Mouse (Mus musculus) forebrain, embryonic 16.5 days (tissue): ENCODE data around the gene Tmem91. TPM values are rescaled to one million over a fixed set of nuclear protein-coding genes. Genes with fewer than 3 reads are reported as not detected.

Source experiments
- ATAC-seq: fragments of 200-750 bp; cut with Nextera tagmentation; 2 replicates; pipeline ENCODE4 v1.8.0; 2017; ENCODE audit warnings: mild to moderate bottlenecking, moderate library complexity
- H3K27ac ChIP-seq: fragments of 300-500 bp; sonication (generic); 2 replicates; pipeline ENCODE4 v1.5.1; 2014; ENCODE audit warnings: low read length, control low read depth
- H3K27me3 ChIP-seq: fragments of 300-500 bp; sonication (generic); replicated peaks from 2 replicates; pipeline ENCODE4 v1.6.1; 2014; ENCODE audit warnings: low read length; ENCODE audit not compliant: control insufficient read depth, insufficient read depth
- H3K36me3 ChIP-seq: fragments of 300-500 bp; sonication (generic); 2 replicates; pipeline ENCODE4 v1.6.1; 2014; ENCODE audit not compliant: control insufficient read depth, insufficient read depth
- H3K4me1 ChIP-seq: fragments of 300-500 bp; sonication (generic); replicated peaks from 2 replicates; pipeline ENCODE4 v1.6.1; 2014; ENCODE audit warnings: low read length; ENCODE audit not compliant: control insufficient read depth, insufficient read depth
- H3K4me2 ChIP-seq: fragments of 300-500 bp; sonication (generic); 2 replicates; pipeline ENCODE4 v1.6.1; 2014; ENCODE audit warnings: mild to moderate bottlenecking, low read length, control low read depth
- H3K4me3 ChIP-seq: fragments of 300-500 bp; sonication (generic); replicated peaks from 2 replicates; pipeline ENCODE4 v1.5.1; 2014; ENCODE audit warnings: mild to moderate bottlenecking, low read length, control low read depth
- H3K9ac ChIP-seq: fragments of 300-500 bp; sonication (generic); replicated peaks from 2 replicates; pipeline ENCODE4 v1.6.1; 2014; ENCODE audit warnings: low read depth, low read length, control low read depth
- H3K9me3 ChIP-seq: fragments of 300-500 bp; sonication (generic); 2 replicates; pipeline ENCODE4 v1.6.1; 2016; ENCODE audit warnings: low read length; ENCODE audit not compliant: control insufficient read depth
- WGBS: fragments of 180-500 bp; shearing (Covaris S2); extraction: QIAGEN DNeasy Blood & Tissue Kit; methylation state at CpG from one replicate; pipeline ENCODE4 v1.1.7; 2014; 5-methylcytosine and 5-hydroxymethylcytosine counted together
- polyA plus RNA-seq: library from polyadenylated mRNA; unstranded; fragments of >200 nt; fragmentation: Nextera tagmentation; extraction: Ambion mirVana; gene quantifications from 2 replicates; pipeline ENCODE4 v1.2.1, GENCODE M21; 2015

Tmem91 gene
- polyA plus RNA-seq, 1 experiment from 2014 or later: 28.3 TPM

- H3K4me1 ChIP-seq: peaks cover 34% of the 10 kb centered on the region
- under 1% methylated on average over 51 of the region's 69 CpGs for WGBS
- no peaks in the 10 kb centered on the region for H3K9me3 ChIP-seq
- no peaks in the 10 kb centered on the region for H3K36me3 ChIP-seq
- peak within 1 kb of the TSS; percentile 49 for H3K9ac ChIP-seq
- peaks cover 53% of the 10 kb centered on the region for H3K27me3 ChIP-seq
- peak within 1 kb of the TSS; percentile 43 for H3K4me3 ChIP-seq
- no peak within 1 kb of the TSS for H3K27ac ChIP-seq
- ATAC-seq: peak; percentile 26; the same call in 1 of the 2 replicates
- peak within 1 kb of the TSS; percentile 63 for H3K4me2 ChIP-seq
Observed at GRCm38 (mm10) chr7:25686680-25687531, 11.9 kb upstream of the Tmem91 start, which contains the start of gene Tgfb1. Tgfb1 (plus strand) TSS chr7:25687002.

GRCm38 (mm10) chr7:25685926-25686470, 11.0 kb upstream of the Tmem91 start:
- Histone ChIP-seq H3K27me3 (peaks cover 48% of the 10 kb centered on the region), H3K36me3 (no peaks in the 10 kb centered on the region), H3K9ac (no peak overlapping the region), H3K4me2 (no peak overlapping the region), H3K27ac (no peak overlapping the region), H3K4me1 (peaks cover 34% of the 10 kb centered on the region), H3K9me3 (no peaks in the 10 kb centered on the region), H3K4me3 (no peak overlapping the region)
- 75% methylated on average over 21 of the region's 21 CpGs for WGBS
- no peak for ATAC-seq

DNA sequence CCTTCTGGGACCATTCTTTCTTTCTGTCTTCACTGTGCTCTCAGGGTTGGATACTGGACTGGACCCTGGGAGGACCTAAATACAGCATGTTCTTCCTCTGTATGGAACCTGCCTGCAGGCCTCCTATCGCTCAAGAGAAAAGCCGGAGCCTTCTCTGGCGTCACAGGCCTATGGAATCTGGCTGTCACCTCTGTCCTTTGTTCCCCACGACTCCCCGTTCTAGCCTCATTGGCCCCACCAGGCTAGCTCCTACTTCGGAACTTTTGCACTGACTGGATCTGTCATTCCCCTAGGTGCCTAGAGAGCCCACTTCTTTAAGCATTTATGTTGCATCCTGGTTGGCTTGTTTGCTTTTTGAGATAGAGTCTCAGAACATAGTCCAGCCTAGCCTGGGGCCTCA, 9.7 kb upstream of the Tmem91 start:
- no peaks in the 10 kb centered on the region for H3K9me3 ChIP-seq
- 83% methylated on average over 6 of the region's 6 CpGs for WGBS
- no peaks in the 10 kb centered on the region for H3K36me3 ChIP-seq
- H3K27ac ChIP-seq: no peak overlapping the region
- peaks cover 39% of the 10 kb centered on the region for H3K4me1 ChIP-seq
- no peak overlapping the region for H3K9ac ChIP-seq
- no peak overlapping the region for H3K4me2 ChIP-seq
- H3K4me3 ChIP-seq: no peak overlapping the region
- ATAC-seq: no peak
- H3K27me3 ChIP-seq: peaks cover 35% of the 10 kb centered on the region

GRCm38 (mm10) chr7:25683474-25684180, 8.7 kb upstream of the Tmem91 start:
- H3K27ac ChIP-seq: no peak overlapping the region
- ATAC-seq: no peak
- H3K36me3 ChIP-seq: no peaks in the 10 kb centered on the region
- no peak overlapping the region for H3K9ac ChIP-seq
- H3K4me3 ChIP-seq: no peak overlapping the region
- no peaks in the 10 kb centered on the region for H3K9me3 ChIP-seq
- H3K4me1 ChIP-seq: peaks cover 29% of the 10 kb centered on the region
- no peak overlapping the region for H3K4me2 ChIP-seq
- peaks cover 30% of the 10 kb centered on the region for H3K27me3 ChIP-seq
- 78% methylated on average over 7 of the region's 7 CpGs for WGBS

- Histone ChIP-seq H3K27me3 (peaks cover 13% of the 10 kb centered on the region), H3K9ac (no peak overlapping the region), H3K27ac (no peak overlapping the region; the same call in 1 of the 2 replicates), H3K36me3 (no peaks in the 10 kb centered on the region), H3K9me3 (no peaks in the 10 kb centered on the region), H3K4me3 (peak overlapping the region; percentile 51), H3K4me2 (peak overlapping the region; percentile 57), H3K4me1 (peaks cover 13% of the 10 kb centered on the region)
- no peak for ATAC-seq
- WGBS: 61% methylated on average over 15 of the region's 15 CpGs
Observed at GRCm38 (mm10) chr7:25681341-25682231, 6.6 kb upstream of the Tmem91 start.

- peak; percentile 90 for ATAC-seq
- WGBS: under 1% methylated on average over 46 of the region's 46 CpGs
- Histone ChIP-seq H3K4me3 (peak within 1 kb of the TSS; percentile 51), H3K27ac (peak within 1 kb of the TSS; percentile 87), H3K27me3 (peaks cover 4% of the 10 kb centered on the region), H3K4me2 (peak within 1 kb of the TSS; percentile 57), H3K9me3 (no peaks in the 10 kb centered on the region), H3K36me3 (no peaks in the 10 kb centered on the region), H3K4me1 (peaks cover 19% of the 10 kb centered on the region), H3K9ac (peak within 1 kb of the TSS; percentile 60)
Observed at GRCm38 (mm10) chr7:25680514-25681258, 5.7 kb upstream of the Tmem91 start, which contains the start of gene B9d2. B9d2 (plus strand) TSS chr7:25680780.

DNA sequence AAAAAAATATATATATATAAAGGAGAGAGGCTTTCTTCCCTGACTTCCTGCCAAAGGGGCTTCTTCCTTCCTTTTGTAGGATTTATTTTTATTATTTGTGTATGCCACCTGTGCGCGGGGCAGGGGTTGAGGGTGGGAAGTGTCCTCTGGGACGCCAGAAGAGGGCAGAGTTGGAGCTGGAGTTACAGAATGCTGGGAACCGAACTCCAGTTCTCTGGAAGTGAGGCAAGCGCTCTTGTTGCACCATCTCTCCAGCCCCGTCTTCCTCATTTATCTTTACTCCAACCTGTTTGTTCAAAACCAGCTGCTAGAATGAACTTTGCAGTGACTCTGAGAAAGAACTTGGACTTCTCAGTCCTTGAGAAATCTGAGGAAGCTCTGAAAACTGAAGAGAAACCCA, 5.0 kb upstream of the Tmem91 start:
- Histone ChIP-seq H3K27me3 (peaks cover 6% of the 10 kb centered on the region; the same call in 1 of the 2 replicates), H3K27ac (no peak overlapping the region; the same call in 1 of the 2 replicates), H3K36me3 (no peaks in the 10 kb centered on the region), H3K4me2 (peak overlapping the region; percentile 57), H3K9me3 (no peaks in the 10 kb centered on the region), H3K4me1 (peaks cover 26% of the 10 kb centered on the region), H3K9ac (peak overlapping the region; percentile 60; the same call in 1 of the 2 replicates), H3K4me3 (peak overlapping the region; percentile 51)
- WGBS: 5% methylated on average over 6 of the region's 6 CpGs
- ATAC-seq: no peak

- Histone ChIP-seq H3K4me1 (peaks cover 30% of the 10 kb centered on the region), H3K9me3 (no peaks in the 10 kb centered on the region), H3K9ac (no peak overlapping the region), H3K4me2 (no peak overlapping the region), H3K36me3 (no peaks in the 10 kb centered on the region), H3K27me3 (peaks cover 22% of the 10 kb centered on the region), H3K4me3 (no peak overlapping the region), H3K27ac (peak overlapping the region; percentile 90)
- no peak for ATAC-seq
- WGBS: 78% methylated on average over 7 of the region's 7 CpGs
Observed at GRCm38 (mm10) chr7:25677013-25677412, 2.0 kb upstream of the Tmem91 start.
